Mouse (Mus musculus) cerebellum, adult (tissue): ENCODE results near the gene Tmem132e.

Source experiments
- ATAC-seq: cut with Nextera tagmentation; 2 replicates; pipeline ENCODE4 v1.9.2; 2017; ENCODE audit warnings: mild to moderate bottlenecking, moderate library complexity, mixed read lengths; ENCODE audit not compliant: insufficient number of reproducible peaks, low FRiP score, low TSS enrichment

Gene Tmem132e

GRCm38 (mm10) chr11:82388371-82389313, at the start of gene Tmem132e:
Gene Tmem132e (plus strand): TSS chr11:82388900.
- no peak for ATAC-seq

GRCm38 (mm10) chr11:82339921-82340401, 48.7 kb upstream of the Tmem132e start:
- ATAC-seq = no peak

- ATAC-seq = no peak
Observed at GRCm38 (mm10) chr11:82340416-82340815, 48.3 kb upstream of the Tmem132e start.

GRCm38 (mm10) chr11:82340900-82341299, 47.8 kb upstream of the Tmem132e start:
- ATAC-seq = no peak

- no peak for ATAC-seq
Observed at GRCm38 (mm10) chr11:82351039-82351438, 37.7 kb upstream of the Tmem132e start.

GRCm38 (mm10) chr11:82370151-82370550, 18.5 kb upstream of the Tmem132e start:
- ATAC-seq = no peak

- ATAC-seq = no peak
Observed at GRCm38 (mm10) chr11:82371577-82371976, 17.1 kb upstream of the Tmem132e start.

GRCm38 (mm10) chr11:82380606-82381202, 8.0 kb upstream of the Tmem132e start:
- ATAC-seq = no peak

GRCm38 (mm10) chr11:82386970-82387540, 1.6 kb upstream of the Tmem132e start:
- ATAC-seq = peak; percentile 49; the same call in 1 of the 2 replicates

GRCm38 (mm10) chr11:82387711-82388341, 874 bp upstream of the Tmem132e start:
- ATAC-seq = 0 out of 2 replicates have a peak, but pooled peaks have one; percentile 15

GRCm38 (mm10) chr11:82389396-82390291, 944 bp downstream of the Tmem132e start:
- no peak for ATAC-seq

- ATAC-seq = no peak
Observed at GRCm38 (mm10) chr11:82392341-82392740, 3.6 kb downstream of the Tmem132e start.

GRCm38 (mm10) chr11:82399621-82400020, 10.9 kb downstream of the Tmem132e start:
- no peak for ATAC-seq

- no peak for ATAC-seq
Observed at GRCm38 (mm10) chr11:82405641-82406040, 16.9 kb downstream of the Tmem132e start.

- ATAC-seq = no peak
Observed at GRCm38 (mm10) chr11:82406358-82407221, 17.9 kb downstream of the Tmem132e start.

- ATAC-seq = no peak
Observed at GRCm38 (mm10) chr11:82412496-82412895, 23.8 kb downstream of the Tmem132e start.

GRCm38 (mm10) chr11:82418337-82419041, 29.8 kb downstream of the Tmem132e start:
- no peak for ATAC-seq

- ATAC-seq = no peak
Observed at GRCm38 (mm10) chr11:82421909-82422308, 33.2 kb downstream of the Tmem132e start.
